In genomic region chrX:136819752-136820151, GRCm38 (mm10) we compare ENCODE assay signal across 10 mouse cellular contexts. TPM values are rescaled to one million over a fixed set of nuclear protein-coding genes. Genes with fewer than 3 reads are reported as not detected.
DNase-seq lines count a peak whose midpoint lies in the region; ATAC-seq lines count a peak whose summit lies in the region.
"Had no signal": no experiment of that assay in that cellular context is flagged by ENCODE, and none has a peak within 500 bp of the region (broad histone marks: within the 10 kb centered on the region; RNA-seq: fewer than 3 reads in every experiment).

No protein-coding gene starts in this region.

- 86% methylated on average over 6 of the region's 6 CpGs for WGBS in midbrain, embryonic 12.5 days
- WGBS in midbrain, embryonic 13.5 days, result 83% methylated on average over 6 of the region's 6 CpGs
- WGBS in forebrain, embryonic 11.5 days, result 86% methylated on average over 6 of the region's 6 CpGs
- WGBS in hindbrain, embryonic 16.5 days, result 88% methylated on average over 6 of the region's 6 CpGs

- H3K9ac ChIP-seq in midbrain, embryonic 12.5 days (replicated peaks), result no peak overlapping the region
- H3K9ac ChIP-seq in midbrain, embryonic 13.5 days (replicated peaks), result no peak overlapping the region
- no peak overlapping the region for H3K9ac ChIP-seq in forebrain, embryonic 11.5 days (ENCODE audit: low read length)
- no peak overlapping the region for H3K9ac ChIP-seq in hindbrain, embryonic 16.5 days (ENCODE audit: low read depth, low read length)

- H3K27me3 ChIP-seq in midbrain, embryonic 12.5 days, result no peaks in the 10 kb centered on the region; the same call in 1 of the 2 replicates
- peaks cover 9% of the 10 kb centered on the region; the same call in 1 of the 2 replicates for H3K27me3 ChIP-seq in midbrain, embryonic 13.5 days
- H3K27me3 ChIP-seq in forebrain, embryonic 11.5 days (ENCODE audit: control insufficient read depth, insufficient read depth, low read length), result no peaks in the 10 kb centered on the region
- no peaks in the 10 kb centered on the region for H3K27me3 ChIP-seq in hindbrain, embryonic 16.5 days (replicated peaks; ENCODE audit: control insufficient read depth, insufficient read depth, low read length)

- 0 out of 2 replicates have a peak, but pooled peaks cover 3% of the 10 kb centered on the region for H3K36me3 ChIP-seq in midbrain, embryonic 12.5 days
- no peaks in the 10 kb centered on the region for H3K36me3 ChIP-seq in midbrain, embryonic 13.5 days
- H3K36me3 ChIP-seq in forebrain, embryonic 11.5 days (ENCODE audit: control insufficient read depth, insufficient read depth, low read length), result no peaks in the 10 kb centered on the region
- no peaks in the 10 kb centered on the region for H3K36me3 ChIP-seq in hindbrain, embryonic 16.5 days (ENCODE audit: control insufficient read depth, insufficient read depth, low read length)
- H3K36me3 ChIP-seq: limb, embryonic 10.5 days had no signal

- no peak overlapping the region for H3K4me2 ChIP-seq in midbrain, embryonic 12.5 days (replicated peaks)
- no peak overlapping the region for H3K4me2 ChIP-seq in midbrain, embryonic 13.5 days (replicated peaks)
- H3K4me2 ChIP-seq in forebrain, embryonic 11.5 days (ENCODE audit: low read depth, low read length, severe bottlenecking), result no peak overlapping the region
- no peak overlapping the region for H3K4me2 ChIP-seq in hindbrain, embryonic 16.5 days (ENCODE audit: low read length)

- H3K4me3 ChIP-seq in midbrain, embryonic 12.5 days, result no peak overlapping the region
- no peak overlapping the region for H3K4me3 ChIP-seq in midbrain, embryonic 13.5 days (replicated peaks)
- H3K4me3 ChIP-seq in forebrain, embryonic 11.5 days (ENCODE audit: low read depth, low read length), result no peak overlapping the region
- no peak overlapping the region for H3K4me3 ChIP-seq in hindbrain, embryonic 16.5 days (ENCODE audit: low read length)
- H3K4me3 ChIP-seq: limb, embryonic 10.5 days had no signal

- intact Hi-C loops in gastrocnemius, postnatal 14 days (cut with DNase I; ENCODE audit: low total_unique reads), result no loop called here

- H3K4me1 ChIP-seq in midbrain, embryonic 12.5 days, result no peaks in the 10 kb centered on the region
- no peaks in the 10 kb centered on the region for H3K4me1 ChIP-seq in midbrain, embryonic 13.5 days (replicated peaks)
- no peaks in the 10 kb centered on the region for H3K4me1 ChIP-seq in forebrain, embryonic 11.5 days (replicated peaks; ENCODE audit: control insufficient read depth, insufficient read depth, low read length)
- no peaks in the 10 kb centered on the region for H3K4me1 ChIP-seq in hindbrain, embryonic 16.5 days (ENCODE audit: control insufficient read depth, insufficient read depth, low read depth, low read length)
- H3K4me1 ChIP-seq: limb, embryonic 10.5 days had no signal

- H3K27ac ChIP-seq in midbrain, embryonic 12.5 days (replicated peaks), result no peak overlapping the region
- no peak overlapping the region for H3K27ac ChIP-seq in midbrain, embryonic 13.5 days
- no peak overlapping the region for H3K27ac ChIP-seq in forebrain, embryonic 11.5 days (ENCODE audit: low read depth, low read length)
- H3K27ac ChIP-seq in hindbrain, embryonic 16.5 days (ENCODE audit: low read depth, low read length), result no peak overlapping the region
- H3K27ac ChIP-seq: limb, embryonic 10.5 days had no signal

- H3K9me3 ChIP-seq in midbrain, embryonic 12.5 days, result no peaks in the 10 kb centered on the region
- no peaks in the 10 kb centered on the region for H3K9me3 ChIP-seq in midbrain, embryonic 13.5 days
- H3K9me3 ChIP-seq in forebrain, embryonic 11.5 days (ENCODE audit: control insufficient read depth, low read length), result no peaks in the 10 kb centered on the region
- no peaks in the 10 kb centered on the region for H3K9me3 ChIP-seq in hindbrain, embryonic 16.5 days (ENCODE audit: control insufficient read depth, low read length)
- H3K9me3 ChIP-seq: limb, embryonic 10.5 days had no signal

- DNase-seq in gastrocnemius, postnatal 10 days, result peak; percentile 2
- DNase-seq in gastrocnemius, postnatal 14 days, result no peak
- no peak for DNase-seq in forebrain, embryonic 11.5 days (ENCODE audit: low spot score)
- no peak for DNase-seq in B cell, adult 2 months
- no peak for DNase-seq in yolk sac, embryonic 10.5 days (ENCODE audit: low spot score)

- 0 out of 2 replicates have a peak, but pooled peaks have one; percentile 12 for ATAC-seq in midbrain, embryonic 12.5 days (ENCODE audit: low FRiP score, low read depth)
- ATAC-seq in midbrain, embryonic 13.5 days, result no peak
- ATAC-seq in forebrain, embryonic 11.5 days (replicated peaks; ENCODE audit: low FRiP score), result peak; percentile 27; the same call in 1 of the 2 replicates
- ATAC-seq in hindbrain, embryonic 16.5 days, result 0 out of 2 replicates have a peak, but pooled peaks have one; percentile 14

RNA-seq across cellular contexts. Expression of gene Plp1, which starts 2.7 kb away (rescaled TPM):
- 10 to 100 TPM; 15.0 to 17.0 TPM for total RNA-seq in gastrocnemius, postnatal 10 days (2021)
- 10 to 100 TPM in 1 of 2 experiments, 1 to 10 TPM in 1; 5.6 to 14.5 TPM for total RNA-seq in gastrocnemius, postnatal 14 days (2021)
- polyA plus RNA-seq in midbrain, embryonic 12.5 days (2016; fragmentation: Nextera tagmentation; extraction: Ambion mirVana), result 8.1 and 9.3 TPM in 2 replicates
- polyA plus RNA-seq in midbrain, embryonic 13.5 days (2015; fragmentation: Nextera tagmentation; extraction: Ambion mirVana), result 8.7 and 10.7 TPM in 2 replicates
- polyA plus RNA-seq in forebrain, embryonic 11.5 days (2014; fragmentation: Nextera tagmentation; extraction: Ambion mirVana), result 6.8 and 7.4 TPM in 2 replicates
- 15.4 and 16.3 TPM in 2 replicates for polyA plus RNA-seq in hindbrain, embryonic 16.5 days (2015; fragmentation: Nextera tagmentation; extraction: Ambion mirVana)

RNA-seq across cellular contexts. Expression of gene Glra4, which starts 39.8 kb away (rescaled TPM):
- total RNA-seq in gastrocnemius, postnatal 10 days (2021), result not detected
- total RNA-seq in gastrocnemius, postnatal 14 days (2021), result not detected
- polyA plus RNA-seq in midbrain, embryonic 12.5 days (2016; fragmentation: Nextera tagmentation; extraction: Ambion mirVana), result 0.11 and 0.12 TPM in 2 replicates
- 0.10 TPM in 1 of 2 replicates, not detected in the other for polyA plus RNA-seq in midbrain, embryonic 13.5 days (2015; fragmentation: Nextera tagmentation; extraction: Ambion mirVana)
- not detected in 2 replicates for polyA plus RNA-seq in forebrain, embryonic 11.5 days (2014; fragmentation: Nextera tagmentation; extraction: Ambion mirVana)
- polyA plus RNA-seq in hindbrain, embryonic 16.5 days (2015; fragmentation: Nextera tagmentation; extraction: Ambion mirVana), result not detected in 2 replicates
- polyA plus RNA-seq: CD4-positive, CD25-positive, alpha-beta regulatory T cell, adult 4 months had no signal

RNA-seq across cellular contexts. Expression of gene Rab9b, which starts 48.8 kb away (rescaled TPM):
- total RNA-seq in gastrocnemius, postnatal 10 days (2021), result under 1 TPM; 0.25 to 0.42 TPM
- under 1 TPM; 0.13 to 0.16 TPM for total RNA-seq in gastrocnemius, postnatal 14 days (2021)
- 8.1 and 9.0 TPM in 2 replicates for polyA plus RNA-seq in midbrain, embryonic 12.5 days (2016; fragmentation: Nextera tagmentation; extraction: Ambion mirVana)
- polyA plus RNA-seq in midbrain, embryonic 13.5 days (2015; fragmentation: Nextera tagmentation; extraction: Ambion mirVana), result 14.7 and 16.8 TPM in 2 replicates
- 2.1 and 2.4 TPM in 2 replicates for polyA plus RNA-seq in forebrain, embryonic 11.5 days (2014; fragmentation: Nextera tagmentation; extraction: Ambion mirVana)
- polyA plus RNA-seq in hindbrain, embryonic 16.5 days (2015; fragmentation: Nextera tagmentation; extraction: Ambion mirVana), result 24.3 and 27.8 TPM in 2 replicates
- polyA plus RNA-seq: CD4-positive, CD25-positive, alpha-beta regulatory T cell, adult 4 months had no signal
